Mouse (Mus musculus) bone marrow macrophage, adult 2 months (primary cell): ENCODE data around the gene Wdr82. TPM values are rescaled to one million over a fixed set of nuclear protein-coding genes. Genes with fewer than 3 reads are reported as not detected.

ENCODE experiments used
- H3K27ac ChIP-seq: 2 replicates; pipeline ENCODE4 v1.5.1; 2012; ENCODE audit warnings: low read depth, low read length; ENCODE audit not compliant: insufficient read depth
- H3K4me1 ChIP-seq: 2 replicates; pipeline ENCODE4 v1.6.1; 2012; ENCODE audit warnings: low read length; ENCODE audit not compliant: control insufficient read depth, insufficient read depth
- H3K4me3 ChIP-seq: 2 replicates; pipeline ENCODE4 v1.5.1; 2012; ENCODE audit warnings: mild to moderate bottlenecking, low read length, moderate library complexity; ENCODE audit not compliant: insufficient read depth
- CTCF ChIP-seq: IDR thresholded peaks from 2 replicates; pipeline ENCODE4 v1.5.1; 2012; ENCODE audit warnings: low read depth, mild to moderate bottlenecking, low read length, moderate library complexity
- POLR2A ChIP-seq: IDR thresholded peaks from 2 replicates; pipeline ENCODE4 v1.6.1; 2012; ENCODE audit warnings: mild to moderate bottlenecking, low read depth, low read length, borderline replicate concordance
- polyA plus RNA-seq: library from polyadenylated mRNA; stranded (reverse); fragments of >200 nt; gene quantifications from 2 replicates; pipeline ENCODE4 v1.2.4, GENCODE M21; 2012; ENCODE audit not compliant: missing spikeins, insufficient read depth, insufficient read length

The Wdr82 gene
- polyA plus RNA-seq, 1 experiment = 37.0 TPM

DNA sequence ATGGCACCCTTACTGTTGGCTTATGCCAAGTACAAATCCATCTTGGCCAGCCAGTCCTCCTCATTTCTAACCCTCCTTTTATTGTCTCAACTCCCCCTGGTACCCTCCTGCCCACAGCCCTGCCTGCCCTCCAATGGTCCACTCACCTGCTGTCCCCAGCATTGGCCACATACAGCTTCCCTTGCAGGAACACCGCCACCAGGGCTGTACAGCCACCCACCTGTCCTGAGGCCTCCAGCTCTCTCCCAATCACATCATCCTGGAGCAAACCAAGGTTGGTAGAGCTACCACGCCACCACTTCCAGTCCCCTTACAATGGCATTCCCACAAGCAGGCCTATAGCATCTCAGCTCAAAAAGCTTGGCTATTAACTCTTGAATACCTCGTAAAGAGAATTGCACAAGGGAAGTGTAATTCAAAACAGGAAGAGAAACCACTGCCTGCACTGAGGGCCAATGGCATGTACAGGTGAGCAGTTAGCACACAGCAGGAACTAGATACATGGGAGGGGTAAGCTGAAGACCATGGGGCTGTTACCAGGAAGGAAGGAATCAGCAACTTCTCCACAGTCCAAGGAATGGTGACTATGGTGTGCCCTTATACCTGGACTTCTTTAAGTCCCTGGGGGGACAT is 26.5 kb downstream of the Wdr82 start:
- Histone ChIP-seq H3K4me3 (no peak overlapping the region), H3K27ac (no peak overlapping the region)

DNA sequence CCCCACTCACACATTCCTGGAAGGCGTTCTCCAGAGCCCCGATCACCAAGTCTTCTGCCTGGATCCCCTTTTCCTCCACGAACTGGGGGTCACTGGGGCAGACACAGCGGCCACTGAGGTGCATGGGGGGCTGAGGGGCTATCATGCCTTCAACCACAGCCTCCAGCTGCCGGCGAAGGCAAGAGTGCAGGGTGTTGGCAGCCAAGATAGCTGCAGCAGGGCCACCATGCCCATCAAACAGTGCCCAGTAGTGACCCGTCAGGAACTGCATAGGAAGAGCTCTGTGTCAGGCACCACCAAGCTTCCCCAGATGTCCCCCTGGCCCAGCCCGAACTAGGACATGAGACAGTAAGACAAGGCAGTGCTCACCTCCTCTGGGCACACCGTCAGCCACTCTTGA is 27.0 kb downstream of the Wdr82 start:
- Histone ChIP-seq H3K27ac (no peak overlapping the region), H3K4me1 (peaks cover 28% of the 10 kb centered on the region), H3K4me3 (no peak overlapping the region)
- no peak for TF ChIP-seq POLR2A
- no peak for TF ChIP-seq CTCF

More for the DNA sequence above, 26.5 kb downstream of the Wdr82 start:
- peaks cover 32% of the 10 kb centered on the region for H3K4me1 ChIP-seq
- no peak for TF ChIP-seq CTCF
- no peak for TF ChIP-seq POLR2A

DNA sequence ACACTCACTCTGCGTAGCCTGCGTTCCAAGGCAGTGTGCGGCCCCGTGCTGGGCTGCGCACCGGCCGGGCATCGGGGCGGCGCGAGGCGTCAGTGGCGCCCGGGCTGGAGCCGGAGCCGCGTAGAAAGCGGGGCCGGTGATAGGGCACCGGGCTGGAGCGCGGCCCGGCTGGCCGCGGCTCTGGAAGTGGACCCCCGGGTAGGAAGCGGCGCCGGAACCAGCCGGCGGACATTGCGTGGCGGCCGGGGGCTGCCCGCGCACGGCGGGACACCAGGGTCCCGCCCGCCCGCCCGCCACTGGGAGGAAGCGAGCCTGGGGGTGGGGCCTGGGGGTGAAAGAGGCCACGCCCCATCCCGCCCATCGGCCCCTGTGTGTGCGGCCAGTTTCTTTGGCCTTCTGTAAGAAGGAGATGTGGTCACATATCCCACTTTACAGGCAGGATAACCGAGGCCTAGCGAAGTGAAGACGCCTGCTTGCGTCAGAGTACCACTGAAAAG is 28.3 kb downstream of the Wdr82 start:
- H3K27ac ChIP-seq = peak overlapping the region; percentile 72
- no peak for TF ChIP-seq CTCF
- no peak for TF ChIP-seq POLR2A
- peak overlapping the region; percentile 61 for H3K4me3 ChIP-seq
- H3K4me1 ChIP-seq = peaks cover 25% of the 10 kb centered on the region

DNA sequence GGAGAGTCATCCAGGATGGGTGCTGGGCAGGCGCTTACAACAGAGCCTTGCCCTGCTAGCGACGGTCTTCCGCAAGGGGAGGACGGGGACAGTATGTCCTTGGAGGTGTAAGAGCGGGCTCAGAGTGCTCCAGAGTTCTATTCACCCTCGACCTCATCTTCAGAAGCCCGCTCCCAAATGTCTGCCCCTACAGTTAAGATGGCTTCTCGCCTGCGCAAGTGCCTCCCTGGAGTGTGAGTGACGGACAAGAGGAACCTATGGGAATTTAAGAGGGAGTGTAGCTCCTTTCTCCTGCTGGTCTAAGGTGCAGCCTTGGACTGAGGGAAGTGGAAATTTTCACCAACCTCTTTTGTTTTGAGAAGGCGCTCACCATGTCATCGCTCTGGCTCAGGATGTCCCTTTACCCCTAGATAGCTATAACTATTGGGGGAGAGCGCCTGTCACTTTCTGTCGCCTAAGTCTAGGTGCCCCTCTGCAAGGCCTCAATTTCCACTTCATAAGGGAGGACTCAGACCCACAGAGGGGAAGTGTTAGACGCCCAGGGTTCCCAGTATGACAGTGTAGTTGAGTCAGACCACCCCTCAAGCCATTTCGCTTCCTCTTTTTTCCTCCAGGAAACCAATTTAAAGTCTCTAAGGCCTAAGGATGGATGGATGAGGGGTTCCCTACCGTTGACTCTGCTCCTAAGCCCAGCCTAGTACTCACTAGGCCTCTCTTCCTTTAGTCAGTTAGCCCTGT is 29.0 kb downstream of the Wdr82 start, which contains the start of gene Ppm1m:
Ppm1m (minus strand) TSS at position 212 of the 738 bp plus-strand sequence.
- peak within 1 kb of the TSS; percentile 72 for H3K27ac ChIP-seq
- peaks cover 30% of the 10 kb centered on the region for H3K4me1 ChIP-seq
- TF ChIP-seq POLR2A (no peak), CTCF (no peak)
- H3K4me3 ChIP-seq = peak within 1 kb of the TSS; percentile 61

DNA sequence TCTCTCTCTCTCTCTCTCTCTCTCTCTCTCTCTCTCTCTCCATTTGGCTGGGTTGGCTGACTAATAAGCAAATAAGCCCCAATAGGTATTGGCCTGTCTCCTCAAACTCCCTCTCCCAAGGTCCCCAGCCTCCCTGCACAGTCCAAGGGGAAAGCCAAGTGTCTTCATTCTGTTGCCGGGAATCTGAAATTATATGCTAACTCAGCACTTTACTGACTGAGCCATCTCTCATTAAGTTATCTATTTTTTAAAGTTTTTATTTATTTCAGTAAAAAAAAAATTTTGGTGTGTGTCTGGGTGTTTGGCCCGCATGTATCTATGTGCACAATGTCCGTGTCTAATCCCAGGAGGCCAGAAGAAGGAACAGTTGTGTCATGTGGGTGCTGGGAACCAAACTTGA is 31.2 kb downstream of the Wdr82 start:
- Histone ChIP-seq H3K4me1 (peaks cover 50% of the 10 kb centered on the region), H3K4me3 (0 out of 2 replicates have a peak overlapping the region, but pooled peaks have one; percentile 76), H3K27ac (no peak overlapping the region)
- TF ChIP-seq CTCF (no peak), POLR2A (no peak)

DNA sequence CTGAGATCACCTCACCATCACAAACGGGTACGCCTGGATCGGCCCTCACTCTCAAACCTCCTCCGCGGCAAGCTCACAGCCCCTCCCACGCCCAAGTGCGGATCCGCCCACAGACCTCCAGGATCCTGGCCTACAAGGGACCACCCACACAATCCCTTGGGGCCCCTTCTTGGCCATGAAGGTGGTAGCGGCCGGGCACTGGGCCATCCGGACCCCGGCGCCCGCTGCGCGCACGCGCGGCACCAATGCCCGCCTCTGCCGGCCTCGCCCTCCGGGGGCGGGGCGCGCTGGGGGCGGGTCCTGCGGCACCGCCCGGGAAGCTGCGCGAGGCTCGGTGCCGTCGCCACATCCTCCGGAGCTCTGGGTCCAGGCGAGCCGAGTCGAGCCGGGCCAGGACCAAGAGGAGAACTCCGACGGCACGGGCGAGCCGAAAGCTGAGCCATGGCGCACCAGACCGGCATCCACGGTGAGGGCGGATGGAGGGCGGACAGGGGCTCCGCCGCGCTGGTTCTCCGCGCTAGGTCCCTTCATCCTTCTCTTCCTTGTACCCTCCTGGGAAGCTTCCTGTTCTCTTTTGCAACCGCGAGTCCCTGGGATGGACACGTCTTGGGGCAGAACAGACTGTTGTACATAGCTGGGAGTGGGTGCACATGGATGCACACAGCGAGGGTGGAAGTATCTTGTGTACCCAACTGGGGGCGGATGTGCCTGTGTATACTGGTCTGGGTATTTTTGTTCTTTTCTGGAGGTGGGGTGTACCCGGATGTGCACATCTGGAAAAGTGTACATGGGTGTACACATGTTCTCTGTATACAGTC is 32.3 kb downstream of the Wdr82 start, which contains the start of gene Twf2:
Twf2 (plus strand) TSS at position 290 of the 818 bp plus-strand sequence.
- no peak; the same call in 1 of the 2 replicates for TF ChIP-seq POLR2A
- no peak for TF ChIP-seq CTCF
- Histone ChIP-seq H3K4me3 (peak within 1 kb of the TSS; percentile 76), H3K27ac (peak within 1 kb of the TSS; percentile 61), H3K4me1 (peaks cover 48% of the 10 kb centered on the region)

DNA sequence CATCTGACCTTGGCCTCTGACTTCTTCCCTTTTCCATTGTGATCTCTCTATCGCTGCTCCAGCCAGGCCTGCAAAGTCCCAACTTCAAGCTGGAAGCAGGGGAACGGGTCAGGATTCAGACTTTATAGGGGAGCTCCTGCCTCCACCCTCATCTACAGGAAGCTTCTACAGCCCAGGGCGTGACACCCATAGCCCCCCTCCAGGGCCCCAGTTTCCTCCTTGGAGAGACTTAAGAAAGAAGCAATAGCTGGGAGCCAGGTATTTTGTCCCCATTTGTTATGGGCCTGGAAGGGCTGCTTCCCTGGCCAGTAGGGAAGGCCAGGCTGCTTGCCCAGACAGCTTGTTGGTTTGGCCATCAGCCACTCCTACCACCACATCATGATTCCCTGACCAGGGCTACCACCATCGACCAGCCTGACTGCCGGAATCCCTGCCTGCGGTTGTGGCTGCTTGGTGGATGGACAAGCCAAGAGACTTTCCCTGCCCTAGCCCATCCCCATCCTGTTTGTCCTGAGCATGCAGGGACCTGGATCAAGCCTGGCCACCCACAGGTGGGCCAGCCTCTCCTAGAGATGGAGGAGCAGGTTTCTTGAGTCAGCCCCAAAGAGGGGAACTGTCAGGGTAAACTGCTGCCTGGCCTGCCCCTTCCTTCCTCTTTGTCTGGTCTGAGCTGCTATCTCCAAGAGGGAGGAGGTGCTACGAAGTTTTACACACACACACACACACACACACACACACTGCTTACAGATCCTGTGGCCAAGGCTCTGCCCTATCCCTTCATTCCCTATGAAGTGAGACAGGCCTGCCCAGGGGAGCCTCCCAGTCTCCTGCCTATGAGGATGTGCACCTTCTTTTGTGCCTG is 33.5 kb downstream of the Wdr82 start:
- H3K4me3 ChIP-seq = peak overlapping the region; percentile 76

DNA sequence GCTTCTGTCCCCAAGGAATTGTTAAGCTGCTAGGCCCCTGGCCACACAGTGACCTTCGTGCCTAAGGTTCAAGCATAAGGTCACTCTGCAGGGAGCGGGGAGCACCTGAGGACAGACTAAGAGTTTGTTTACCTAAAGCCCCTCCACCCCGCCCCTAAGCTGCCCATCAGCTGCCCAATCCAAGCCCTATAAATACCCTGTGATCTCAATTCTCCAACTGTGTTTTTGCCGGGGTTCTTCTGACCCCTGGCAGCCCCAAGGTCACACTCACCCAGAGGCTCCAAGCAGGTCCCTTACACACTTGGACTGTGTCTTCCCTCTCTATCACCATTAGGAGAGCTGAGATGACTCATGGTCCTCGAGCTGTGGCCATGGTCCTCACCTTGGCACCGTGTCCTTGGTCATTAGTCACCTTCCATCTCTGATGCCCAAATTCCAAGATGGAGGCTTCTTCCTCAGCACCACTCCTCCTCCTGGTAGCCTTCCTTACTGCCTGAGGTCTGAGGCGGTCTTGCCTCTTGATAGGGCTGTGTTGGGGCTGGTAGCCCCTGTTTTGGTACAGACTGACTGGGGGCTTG is 35.1 kb downstream of the Wdr82 start:
- no peak overlapping the region for H3K4me3 ChIP-seq
- H3K27ac ChIP-seq = no peak overlapping the region
- peaks cover 34% of the 10 kb centered on the region for H3K4me1 ChIP-seq
- no peak for TF ChIP-seq CTCF
- no peak for TF ChIP-seq POLR2A

More for the DNA sequence above, 33.5 kb downstream of the Wdr82 start:
- Histone ChIP-seq H3K4me1 (peaks cover 42% of the 10 kb centered on the region), H3K27ac (peak overlapping the region; percentile 61)
- TF ChIP-seq CTCF (no peak), POLR2A (no peak)

DNA sequence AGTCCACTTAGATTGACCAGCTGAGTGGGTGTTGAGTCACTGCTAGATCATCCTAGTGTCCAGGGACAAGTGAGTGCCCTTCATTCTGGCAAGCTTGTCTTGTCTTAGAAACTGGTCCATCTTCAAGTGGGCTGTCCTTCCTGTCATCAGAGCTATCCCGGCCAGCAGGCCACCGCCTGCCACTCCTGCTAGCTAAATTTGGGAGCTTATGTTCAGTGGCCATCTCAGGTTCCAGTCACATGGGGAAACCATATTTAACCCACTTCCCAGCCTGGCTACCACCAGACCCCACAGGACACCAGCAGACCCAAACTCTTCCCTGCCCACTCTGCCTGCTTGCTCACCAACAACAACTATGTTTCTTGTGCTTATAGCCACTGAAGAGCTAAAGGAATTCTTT is 35.8 kb downstream of the Wdr82 start:
- Histone ChIP-seq H3K4me1 (peaks cover 34% of the 10 kb centered on the region), H3K27ac (no peak overlapping the region), H3K4me3 (no peak overlapping the region)
- TF ChIP-seq CTCF = no peak
- no peak for TF ChIP-seq POLR2A
